Mouse (Mus musculus) forebrain, embryonic 11.5 days (tissue): ENCODE measurements around the gene Hist1h3f. TPM values are rescaled to one million over a fixed set of nuclear protein-coding genes. Genes with fewer than 3 reads are reported as not detected.

Experiments used
- ATAC-seq: fragments of 200-750 bp; cut with Nextera tagmentation; replicated peaks from 2 replicates; pipeline ENCODE4 v1.8.0; 2017; ENCODE audit warnings: moderate TSS enrichment; ENCODE audit not compliant: low FRiP score
- DNase-seq: peaks from one replicate; pipeline ENCODE4 v3.0.0-alpha.2; 2017; ENCODE audit warnings: low spot score
- H3K27ac ChIP-seq: fragments of 300-500 bp; sonication (generic); 2 replicates; pipeline ENCODE4 v1.5.1; 2014; ENCODE audit warnings: low read depth, low read length
- H3K27me3 ChIP-seq: fragments of 300-500 bp; sonication (generic); 2 replicates; pipeline ENCODE4 v1.6.1; 2014; ENCODE audit warnings: mild to moderate bottlenecking, low read length, mixed read lengths; ENCODE audit not compliant: control insufficient read depth, insufficient read depth
- H3K36me3 ChIP-seq: fragments of 300-500 bp; sonication (generic); 2 replicates; pipeline ENCODE4 v1.6.1; 2014; ENCODE audit warnings: mild to moderate bottlenecking, low read length, moderate library complexity, mixed read lengths; ENCODE audit not compliant: control insufficient read depth, insufficient read depth
- H3K4me1 ChIP-seq: fragments of 300-500 bp; sonication (generic); replicated peaks from 2 replicates; pipeline ENCODE4 v1.6.1; 2014; ENCODE audit warnings: low read length, mixed read lengths; ENCODE audit not compliant: control insufficient read depth, insufficient read depth
- H3K4me2 ChIP-seq: fragments of 300-500 bp; sonication (generic); 2 replicates; pipeline ENCODE4 v1.6.1; 2014; ENCODE audit warnings: low read depth, mild to moderate bottlenecking, low read length, moderate library complexity, mixed read lengths; ENCODE audit not compliant: severe bottlenecking
- H3K4me3 ChIP-seq: fragments of 300-500 bp; sonication (generic); 2 replicates; pipeline ENCODE4 v1.5.1; 2014; ENCODE audit warnings: low read depth, low read length
- H3K9ac ChIP-seq: fragments of 300-500 bp; sonication (generic); 2 replicates; pipeline ENCODE4 v1.6.1; 2014; ENCODE audit warnings: low read length
- H3K9me3 ChIP-seq: fragments of 300-500 bp; sonication (generic); 2 replicates; pipeline ENCODE4 v1.6.1; 2016; ENCODE audit warnings: low read length, mixed read lengths; ENCODE audit not compliant: control insufficient read depth
- WGBS: fragments of 180-500 bp; shearing (Covaris S2); extraction: QIAGEN DNeasy Blood & Tissue Kit; methylation state at CpG from one replicate; pipeline ENCODE4 v1.1.7; 2014; 5-methylcytosine and 5-hydroxymethylcytosine counted together
- polyA plus RNA-seq: library from polyadenylated mRNA; unstranded; fragments of >200 nt; fragmentation: Nextera tagmentation; extraction: Ambion mirVana; gene quantifications from 2 replicates; pipeline ENCODE4 v1.2.1, GENCODE M21; 2014

Gene Hist1h3f
- polyA plus RNA-seq, 1 experiment from 2014 or later = 1.4 TPM

- Histone ChIP-seq H3K9ac (peak overlapping the region; percentile 41; the same call in 1 of the 2 replicates), H3K4me3 (peak overlapping the region; percentile 42), H3K27ac (no peak overlapping the region), H3K36me3 (no peaks in the 10 kb centered on the region), H3K27me3 (no peaks in the 10 kb centered on the region), H3K9me3 (no peaks in the 10 kb centered on the region), H3K4me2 (peak overlapping the region; percentile 62), H3K4me1 (0 out of 2 replicates have a peak, but pooled peaks cover 3% of the 10 kb centered on the region)
- DNase-seq = no peak
- 57% methylated on average over 15 of the region's 15 CpGs for WGBS
- ATAC-seq = no peak
Observed at GRCm38 (mm10) chr13:23515826-23516620, 27.8 kb upstream of the Hist1h3f start.

DNA sequence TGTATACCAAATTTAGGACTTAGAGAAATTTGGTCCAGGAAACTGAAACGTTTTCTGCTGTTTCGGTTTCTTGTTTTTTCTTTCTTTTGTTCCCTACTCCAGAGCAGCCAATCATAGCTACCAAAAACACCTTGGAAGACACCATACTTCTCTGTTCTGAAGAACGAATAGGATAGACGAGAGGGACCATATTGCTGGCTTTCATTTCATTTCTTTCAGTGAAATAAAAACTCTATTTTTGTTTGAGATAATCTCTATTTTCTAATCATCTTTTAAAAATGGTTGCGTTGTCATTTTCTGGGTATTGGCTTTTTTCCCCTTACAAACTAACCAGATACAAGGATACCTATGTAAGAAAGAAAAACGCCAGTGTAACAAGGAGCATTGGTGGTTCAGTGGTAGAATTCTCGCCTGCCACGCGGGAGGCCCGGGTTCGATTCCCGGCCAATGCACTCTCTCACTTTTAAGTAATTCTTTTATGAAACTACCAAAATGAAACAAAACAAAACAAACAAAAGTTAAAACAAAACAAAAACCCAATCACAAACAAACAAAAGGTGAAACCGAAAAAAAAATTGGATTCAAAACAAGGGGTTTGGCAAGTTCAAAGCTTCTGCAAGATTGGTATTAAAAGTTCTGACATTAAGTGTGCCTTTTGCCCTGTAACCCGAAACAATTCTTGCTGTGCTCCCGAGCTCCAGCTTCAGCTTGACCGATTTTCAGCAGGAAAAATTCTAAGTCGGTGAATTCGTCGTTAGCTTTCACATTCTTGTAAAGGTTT lies 26.8 kb upstream of the Hist1h3f start:
- Histone ChIP-seq H3K36me3 (no peaks in the 10 kb centered on the region), H3K27me3 (no peaks in the 10 kb centered on the region), H3K9ac (peak overlapping the region; percentile 37; the same call in 1 of the 2 replicates), H3K4me3 (peak overlapping the region; percentile 42), H3K4me1 (0 out of 2 replicates have a peak, but pooled peaks cover 3% of the 10 kb centered on the region), H3K27ac (no peak overlapping the region), H3K9me3 (no peaks in the 10 kb centered on the region), H3K4me2 (peak overlapping the region; percentile 86)
- 1% methylated on average over 19 of the region's 19 CpGs for WGBS
- DNase-seq (peak; percentile 88), ATAC-seq (peak; percentile 64)

GRCm38 (mm10) chr13:23517603-23518294 lies 26.1 kb upstream of the Hist1h3f start:
- Histone ChIP-seq H3K4me1 (0 out of 2 replicates have a peak, but pooled peaks cover 3% of the 10 kb centered on the region), H3K9me3 (no peaks in the 10 kb centered on the region), H3K27me3 (no peaks in the 10 kb centered on the region), H3K4me2 (peak overlapping the region; percentile 86), H3K36me3 (no peaks in the 10 kb centered on the region), H3K27ac (no peak overlapping the region), H3K9ac (peak overlapping the region; percentile 37; the same call in 1 of the 2 replicates), H3K4me3 (peak overlapping the region; percentile 42)
- under 1% methylated on average over 27 of the region's 27 CpGs for WGBS
- DNase-seq (peak; percentile 91), ATAC-seq (peak; percentile 88)

DNA sequence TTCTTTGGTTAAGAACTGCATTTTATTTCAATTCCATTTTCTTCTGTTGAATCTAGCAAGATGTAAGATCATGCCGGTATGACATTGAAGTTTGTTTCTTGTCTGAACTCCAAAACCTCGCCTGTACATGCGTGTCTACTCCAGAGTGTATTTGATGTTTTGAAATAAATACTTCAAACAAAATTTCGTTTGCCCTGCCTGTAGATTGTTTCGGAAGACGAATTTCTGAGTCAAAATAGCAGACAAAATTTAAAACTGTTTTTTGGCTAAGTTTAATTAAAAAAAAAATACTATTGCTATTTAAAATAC lies 25.6 kb upstream of the Hist1h3f start:
- under 1% methylated on average over 6 of the region's 6 CpGs for WGBS
- Histone ChIP-seq H3K27me3 (no peaks in the 10 kb centered on the region), H3K4me2 (peak overlapping the region; percentile 86), H3K4me1 (0 out of 2 replicates have a peak, but pooled peaks cover 3% of the 10 kb centered on the region), H3K36me3 (no peaks in the 10 kb centered on the region), H3K9ac (no peak overlapping the region), H3K9me3 (no peaks in the 10 kb centered on the region), H3K27ac (no peak overlapping the region), H3K4me3 (peak overlapping the region; percentile 42)
- ATAC-seq (no peak), DNase-seq (no peak)

DNA sequence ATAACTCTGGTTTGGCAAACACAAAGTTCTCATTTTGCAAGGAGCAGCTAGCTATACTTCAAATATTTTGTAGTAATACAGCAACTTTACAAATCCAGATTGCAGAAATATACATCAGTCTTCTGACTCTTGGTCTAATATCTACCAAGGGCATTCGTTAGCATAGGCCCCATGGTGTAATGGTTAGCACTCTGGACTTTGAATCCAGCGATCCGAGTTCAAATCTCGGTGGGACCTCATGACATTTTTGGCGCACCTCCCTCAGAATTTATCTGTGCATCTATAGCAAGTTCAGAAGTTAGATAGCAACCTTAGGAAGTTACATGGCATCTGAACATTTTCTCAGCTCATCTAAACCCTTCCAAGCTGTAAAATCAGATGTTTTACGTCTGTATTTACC lies 25.0 kb upstream of the Hist1h3f start:
- 0 out of 2 replicates have a peak, but pooled peaks cover 3% of the 10 kb centered on the region for H3K4me1 ChIP-seq
- H3K9ac ChIP-seq = no peak overlapping the region
- ATAC-seq (peak; percentile 63; the same call in 1 of the 2 replicates), DNase-seq (peak; percentile 83)
- under 1% methylated on average over 6 of the region's 6 CpGs for WGBS
- H3K36me3 ChIP-seq = no peaks in the 10 kb centered on the region
- no peaks in the 10 kb centered on the region for H3K27me3 ChIP-seq
- peak overlapping the region; percentile 51; the same call in 1 of the 2 replicates for H3K4me2 ChIP-seq
- H3K9me3 ChIP-seq = no peaks in the 10 kb centered on the region
- no peak overlapping the region for H3K27ac ChIP-seq
- H3K4me3 ChIP-seq = peak overlapping the region; percentile 40

DNA sequence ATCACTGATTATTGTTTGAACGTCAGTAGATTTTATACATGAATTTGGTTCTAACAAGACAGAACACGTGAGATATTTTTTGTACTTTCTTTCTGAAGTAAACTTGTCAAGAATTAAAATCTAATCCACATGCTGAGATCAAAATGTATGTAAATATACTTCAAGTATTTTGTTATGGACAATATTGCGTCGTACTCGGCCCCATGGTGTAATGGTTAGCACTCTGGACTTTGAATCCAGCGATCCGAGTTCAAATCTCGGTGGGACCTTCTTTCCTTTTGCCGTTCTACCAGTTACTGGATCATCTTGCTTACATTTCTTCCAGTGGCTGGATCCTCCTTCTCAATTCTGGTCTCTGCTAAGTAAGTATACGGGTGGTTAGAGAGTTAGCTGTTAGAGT lies 24.4 kb upstream of the Hist1h3f start:
- H3K36me3 ChIP-seq = no peaks in the 10 kb centered on the region
- no peaks in the 10 kb centered on the region for H3K27me3 ChIP-seq
- H3K27ac ChIP-seq = no peak overlapping the region
- H3K4me3 ChIP-seq = peak overlapping the region; percentile 40
- peak; percentile 86 for DNase-seq
- H3K4me2 ChIP-seq = peak overlapping the region; percentile 51; the same call in 1 of the 2 replicates
- H3K9ac ChIP-seq = no peak overlapping the region
- H3K4me1 ChIP-seq = 0 out of 2 replicates have a peak, but pooled peaks cover 3% of the 10 kb centered on the region
- peak; percentile 57 for ATAC-seq
- WGBS = 1% methylated on average over 10 of the region's 10 CpGs
- no peaks in the 10 kb centered on the region for H3K9me3 ChIP-seq

GRCm38 (mm10) chr13:23521703-23522102 lies 22.1 kb upstream of the Hist1h3f start:
- DNase-seq (peak; percentile 84), ATAC-seq (no peak)
- Histone ChIP-seq H3K9ac (no peak overlapping the region), H3K4me3 (no peak overlapping the region), H3K9me3 (no peaks in the 10 kb centered on the region), H3K4me2 (no peak overlapping the region), H3K27ac (no peak overlapping the region), H3K4me1 (0 out of 2 replicates have a peak, but pooled peaks cover 2% of the 10 kb centered on the region), H3K27me3 (no peaks in the 10 kb centered on the region), H3K36me3 (no peaks in the 10 kb centered on the region)
- under 1% methylated on average over 14 of the region's 14 CpGs for WGBS

DNA sequence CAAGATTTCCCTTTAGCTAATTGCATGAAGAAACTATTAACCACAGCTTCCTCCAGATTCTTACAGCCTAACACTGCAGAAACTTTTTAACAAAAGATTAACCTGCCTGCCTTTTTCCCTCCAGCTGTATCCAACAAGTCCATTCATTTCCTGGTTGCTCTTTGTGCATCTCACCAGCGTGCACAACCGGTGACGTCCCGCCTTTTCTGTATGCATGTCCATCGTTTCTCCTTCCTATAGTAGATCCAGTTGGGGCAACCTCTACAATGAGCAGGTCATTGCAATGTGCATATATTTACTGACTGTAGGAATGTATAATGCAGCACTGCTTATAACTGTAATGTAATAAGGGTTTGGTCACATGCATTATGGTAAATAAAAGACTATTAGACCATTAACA lies 19.9 kb upstream of the Hist1h3f start:
- ATAC-seq = no peak
- DNase-seq = no peak
- H3K36me3 ChIP-seq = no peaks in the 10 kb centered on the region
- H3K4me1 ChIP-seq = 0 out of 2 replicates have a peak, but pooled peaks cover 2% of the 10 kb centered on the region
- 60% methylated on average over 5 of the region's 5 CpGs for WGBS
- no peaks in the 10 kb centered on the region for H3K27me3 ChIP-seq
- no peak overlapping the region for H3K9ac ChIP-seq
- no peak overlapping the region for H3K4me2 ChIP-seq
- H3K4me3 ChIP-seq = no peak overlapping the region
- no peaks in the 10 kb centered on the region for H3K9me3 ChIP-seq
- H3K27ac ChIP-seq = no peak overlapping the region
